Mouse (Mus musculus) limb, embryonic 15.5 days (tissue): Measurements from ENCODE around the gene Fam129c. TPM values are rescaled to one million over a fixed set of nuclear protein-coding genes. Genes with fewer than 3 reads are reported as not detected.

Experiments
- ATAC-seq: fragments of 200-750 bp; cut with Nextera tagmentation; 2 replicates; pipeline ENCODE4 v1.8.0; 2017; ENCODE audit warnings: low read depth, moderate TSS enrichment; ENCODE audit not compliant: insufficient number of reproducible peaks, low FRiP score, low TSS enrichment
- H3K27ac ChIP-seq: fragments of 300-500 bp; sonication (generic); 2 replicates; pipeline ENCODE4 v1.5.1; 2015; ENCODE audit warnings: moderate library complexity, mild to moderate bottlenecking, inconsistent platforms
- H3K27me3 ChIP-seq: fragments of 300-500 bp; sonication (generic); 2 replicates; pipeline ENCODE4 v1.6.1; 2015; ENCODE audit warnings: inconsistent platforms
- H3K36me3 ChIP-seq: fragments of 300-500 bp; sonication (generic); 2 replicates; pipeline ENCODE4 v1.6.1; 2015; ENCODE audit warnings: inconsistent platforms
- H3K4me1 ChIP-seq: fragments of 300-500 bp; sonication (generic); 2 replicates; pipeline ENCODE4 v1.6.1; 2015; ENCODE audit warnings: inconsistent platforms
- H3K4me2 ChIP-seq: fragments of 300-500 bp; sonication (generic); 2 replicates; pipeline ENCODE4 v1.6.1; 2015; ENCODE audit warnings: mild to moderate bottlenecking, inconsistent platforms
- H3K4me3 ChIP-seq: fragments of 300-500 bp; sonication (generic); 2 replicates; pipeline ENCODE4 v1.5.1; 2015; ENCODE audit warnings: mild to moderate bottlenecking, inconsistent platforms
- H3K9ac ChIP-seq: fragments of 300-500 bp; sonication (generic); 2 replicates; pipeline ENCODE4 v1.6.1; 2015; ENCODE audit warnings: inconsistent platforms
- H3K9me3 ChIP-seq: fragments of 300-500 bp; sonication (generic); 2 replicates; pipeline ENCODE4 v1.6.1; 2016; ENCODE audit warnings: inconsistent platforms
- WGBS: fragments of 180-500 bp; shearing (Covaris S2); methylation state at CpG from one replicate; pipeline ENCODE4 v1.1.7; 2015; 5-methylcytosine and 5-hydroxymethylcytosine counted together
- polyA plus RNA-seq: library from polyadenylated mRNA; unstranded; fragments of >200 nt; fragmentation: Nextera tagmentation; extraction: Ambion mirVana; gene quantifications from 2 replicates; pipeline ENCODE4 v1.2.1, GENCODE M21; 2015

Gene Fam129c
- polyA plus RNA-seq, 1 experiment from 2014 or later: 5.0 TPM

DNA sequence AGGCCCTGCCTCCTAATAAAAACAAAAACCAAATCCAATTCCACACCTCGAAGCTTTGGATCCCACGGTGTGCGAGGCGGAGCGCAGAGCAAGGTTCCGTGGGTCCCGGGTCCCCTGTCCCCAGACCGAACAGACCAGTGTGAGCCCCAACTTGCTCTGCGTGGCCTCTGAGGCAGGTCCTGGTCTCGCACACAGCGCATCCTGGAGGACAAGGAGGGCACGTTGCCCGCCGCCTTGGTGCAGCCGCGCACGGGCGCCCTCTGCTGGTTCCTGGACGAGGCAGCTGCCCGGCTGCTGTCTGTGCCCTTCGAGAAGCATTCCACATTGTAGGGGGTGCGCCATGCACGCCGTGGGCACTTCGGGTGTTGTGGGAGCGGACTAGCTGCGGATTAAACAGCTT is 1.6 kb upstream of the Fam129c start:
- Histone ChIP-seq H3K9me3 (no peaks in the 10 kb centered on the region; the same call in 1 of the 2 replicates), H3K9ac (0 out of 2 replicates have a peak overlapping the region, but pooled peaks have one; percentile 20), H3K36me3 (peaks cover 19% of the 10 kb centered on the region), H3K27ac (no peak overlapping the region), H3K4me2 (peak overlapping the region; percentile 25; the same call in 1 of the 2 replicates), H3K4me3 (no peak overlapping the region), H3K27me3 (peaks cover 5% of the 10 kb centered on the region; the same call in 1 of the 2 replicates), H3K4me1 (peaks cover 38% of the 10 kb centered on the region)
- ATAC-seq: no peak
- 8% methylated on average over 27 of the region's 27 CpGs for WGBS

DNA sequence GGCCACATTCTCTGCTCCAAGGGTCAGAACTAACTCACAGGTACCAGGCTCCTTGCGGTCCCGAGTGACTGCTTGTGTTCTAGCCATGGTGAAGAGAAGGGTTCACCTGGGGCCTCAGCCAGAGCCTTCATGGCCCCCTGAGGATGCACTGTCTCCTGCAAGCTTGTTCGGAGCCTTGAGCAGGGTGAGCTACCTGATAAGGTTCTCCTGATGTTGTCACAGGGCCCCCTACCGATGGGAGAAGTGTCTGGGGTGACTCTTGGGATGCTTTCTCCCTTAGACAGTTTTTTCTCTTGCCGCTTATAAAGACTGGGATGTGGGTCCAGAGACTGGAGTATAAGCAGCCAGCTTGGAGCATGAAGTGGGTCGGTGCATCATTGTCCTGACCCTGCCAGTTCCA is 1.1 kb upstream of the Fam129c start:
- Histone ChIP-seq H3K4me1 (peaks cover 32% of the 10 kb centered on the region), H3K4me2 (no peak overlapping the region), H3K4me3 (no peak overlapping the region), H3K27ac (no peak overlapping the region; the same call in 1 of the 2 replicates), H3K27me3 (peaks cover 7% of the 10 kb centered on the region), H3K36me3 (peaks cover 19% of the 10 kb centered on the region), H3K9me3 (no peaks in the 10 kb centered on the region; the same call in 1 of the 2 replicates), H3K9ac (no peak overlapping the region)
- WGBS: 58% methylated on average over 6 of the region's 6 CpGs
- no peak for ATAC-seq

DNA sequence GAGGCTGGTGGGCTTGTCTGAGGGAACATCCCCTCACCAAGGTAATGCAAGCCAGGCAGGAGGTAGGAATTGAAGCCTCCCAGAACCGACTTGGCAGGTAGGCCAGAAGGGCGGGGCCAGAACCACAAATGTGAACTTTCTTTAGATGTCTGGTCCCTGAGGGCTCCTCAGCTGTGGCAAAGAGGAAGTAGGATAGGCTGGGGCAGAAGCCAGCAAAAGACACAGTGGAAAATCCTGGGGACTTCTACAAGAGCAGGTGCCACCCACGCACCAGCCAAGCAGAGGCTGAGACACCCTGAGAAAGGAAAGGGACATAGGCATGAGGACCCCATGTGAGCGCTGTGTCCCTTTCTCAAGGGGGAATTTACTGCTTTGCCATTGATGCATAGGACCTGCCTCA is 650 bp upstream of the Fam129c start:
- Histone ChIP-seq H3K27me3 (peaks cover 11% of the 10 kb centered on the region), H3K4me3 (no peak overlapping the region), H3K9me3 (no peaks in the 10 kb centered on the region; the same call in 1 of the 2 replicates), H3K36me3 (peaks cover 19% of the 10 kb centered on the region), H3K4me1 (peaks cover 31% of the 10 kb centered on the region), H3K4me2 (no peak overlapping the region), H3K9ac (no peak overlapping the region), H3K27ac (no peak overlapping the region; the same call in 1 of the 2 replicates)
- WGBS: 59% methylated on average over 4 of the region's 4 CpGs
- ATAC-seq: no peak

DNA sequence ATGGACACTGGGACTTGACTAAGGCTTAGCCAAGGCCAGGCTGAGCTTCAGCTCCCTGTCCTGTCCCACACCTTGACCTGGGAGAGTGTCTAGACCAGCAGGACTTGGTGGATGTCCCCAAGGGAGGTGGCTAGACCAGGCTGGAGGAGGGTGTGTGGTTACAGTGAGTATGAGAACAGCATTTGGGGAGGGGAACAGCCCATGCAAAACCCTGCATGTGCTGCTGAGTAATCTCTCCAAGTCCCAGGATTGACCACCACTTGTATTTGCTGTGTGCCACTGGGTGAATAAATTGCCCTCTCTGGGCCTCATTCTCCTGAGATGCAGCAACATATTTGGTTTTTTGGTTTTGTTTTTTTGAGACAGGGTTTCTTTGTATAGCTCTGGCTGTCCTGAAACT is 927 bp downstream of the Fam129c start:
- H3K9ac ChIP-seq: no peak overlapping the region
- no peak overlapping the region for H3K4me3 ChIP-seq
- peaks cover 27% of the 10 kb centered on the region for H3K27me3 ChIP-seq
- no peak overlapping the region for H3K27ac ChIP-seq
- no peak for ATAC-seq
- H3K4me1 ChIP-seq: peaks cover 37% of the 10 kb centered on the region
- no peak overlapping the region for H3K4me2 ChIP-seq
- H3K9me3 ChIP-seq: no peaks in the 10 kb centered on the region; the same call in 1 of the 2 replicates
- peaks cover 19% of the 10 kb centered on the region for H3K36me3 ChIP-seq

DNA sequence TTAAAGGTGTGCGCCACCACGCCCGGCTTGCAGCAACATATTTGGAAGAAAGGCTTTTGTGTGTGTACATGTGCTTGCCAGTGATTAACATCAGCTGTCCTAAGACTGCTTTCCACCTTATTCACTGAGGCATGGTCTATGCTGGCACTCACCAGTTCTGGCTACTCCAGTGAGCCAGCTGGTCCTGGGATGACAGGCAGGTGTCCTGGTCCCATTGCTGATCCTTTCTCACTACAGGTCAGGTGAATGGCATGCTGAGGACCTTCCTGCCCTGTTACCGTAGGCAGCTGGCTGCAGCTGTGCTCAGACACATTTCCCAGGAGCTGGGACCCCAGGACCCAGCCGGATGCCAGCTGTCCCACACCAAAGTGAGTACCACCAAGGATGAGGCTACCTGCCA is 1.4 kb downstream of the Fam129c start:
- Histone ChIP-seq H3K27ac (no peak overlapping the region), H3K9me3 (no peaks in the 10 kb centered on the region; the same call in 1 of the 2 replicates), H3K27me3 (peaks cover 32% of the 10 kb centered on the region), H3K9ac (no peak overlapping the region), H3K4me1 (peaks cover 37% of the 10 kb centered on the region), H3K4me3 (no peak overlapping the region), H3K4me2 (no peak overlapping the region), H3K36me3 (peaks cover 18% of the 10 kb centered on the region)
- 84% methylated on average over 5 of the region's 5 CpGs for WGBS
- no peak for ATAC-seq

DNA sequence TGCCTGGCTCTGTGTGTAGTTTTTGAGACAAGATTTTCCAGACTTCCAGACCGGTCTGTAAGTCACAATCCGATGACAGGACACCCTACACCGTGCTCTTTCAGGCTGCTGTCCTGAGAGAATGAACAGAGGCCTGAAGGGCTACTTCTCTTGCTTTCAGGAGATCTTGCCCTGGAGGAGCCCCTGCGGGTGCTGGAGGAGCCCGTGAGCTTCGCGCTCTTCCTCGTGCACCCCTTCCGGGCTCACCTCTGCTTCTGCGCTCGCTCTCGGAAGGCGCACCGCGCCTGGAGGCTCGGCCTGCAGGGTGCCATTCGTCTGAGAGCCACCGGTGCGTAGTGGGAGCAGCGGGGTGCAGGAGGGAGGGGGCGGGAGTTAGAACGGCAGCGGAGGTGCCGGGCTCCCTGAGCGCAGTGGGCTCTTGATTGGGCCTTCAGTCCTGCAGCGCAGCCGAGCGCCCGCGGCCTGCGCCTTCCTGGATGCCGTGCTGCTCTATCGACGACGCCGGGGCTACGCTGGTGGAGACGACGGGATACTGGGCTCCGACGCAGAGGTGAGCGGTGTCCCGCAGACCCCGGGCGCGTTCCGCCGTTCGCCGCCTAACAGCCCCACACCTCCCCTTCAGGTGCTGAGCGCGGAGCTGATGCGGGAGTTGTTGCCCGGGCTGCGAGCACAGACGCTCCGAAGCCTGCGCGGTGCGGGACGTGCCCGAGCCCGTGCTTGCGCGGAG is 4.7 kb downstream of the Fam129c start:
- Histone ChIP-seq H3K27me3 (peaks cover 33% of the 10 kb centered on the region), H3K9me3 (no peaks in the 10 kb centered on the region; the same call in 1 of the 2 replicates), H3K36me3 (peaks cover 5% of the 10 kb centered on the region; the same call in 1 of the 2 replicates), H3K4me3 (peak overlapping the region; percentile 41), H3K27ac (peak overlapping the region; percentile 40; the same call in 1 of the 2 replicates), H3K4me2 (peak overlapping the region; percentile 81), H3K9ac (peak overlapping the region; percentile 8; the same call in 1 of the 2 replicates), H3K4me1 (peaks cover 29% of the 10 kb centered on the region)
- peak; percentile 45; the same call in 1 of the 2 replicates for ATAC-seq
- WGBS: 2% methylated on average over 65 of the region's 65 CpGs

DNA sequence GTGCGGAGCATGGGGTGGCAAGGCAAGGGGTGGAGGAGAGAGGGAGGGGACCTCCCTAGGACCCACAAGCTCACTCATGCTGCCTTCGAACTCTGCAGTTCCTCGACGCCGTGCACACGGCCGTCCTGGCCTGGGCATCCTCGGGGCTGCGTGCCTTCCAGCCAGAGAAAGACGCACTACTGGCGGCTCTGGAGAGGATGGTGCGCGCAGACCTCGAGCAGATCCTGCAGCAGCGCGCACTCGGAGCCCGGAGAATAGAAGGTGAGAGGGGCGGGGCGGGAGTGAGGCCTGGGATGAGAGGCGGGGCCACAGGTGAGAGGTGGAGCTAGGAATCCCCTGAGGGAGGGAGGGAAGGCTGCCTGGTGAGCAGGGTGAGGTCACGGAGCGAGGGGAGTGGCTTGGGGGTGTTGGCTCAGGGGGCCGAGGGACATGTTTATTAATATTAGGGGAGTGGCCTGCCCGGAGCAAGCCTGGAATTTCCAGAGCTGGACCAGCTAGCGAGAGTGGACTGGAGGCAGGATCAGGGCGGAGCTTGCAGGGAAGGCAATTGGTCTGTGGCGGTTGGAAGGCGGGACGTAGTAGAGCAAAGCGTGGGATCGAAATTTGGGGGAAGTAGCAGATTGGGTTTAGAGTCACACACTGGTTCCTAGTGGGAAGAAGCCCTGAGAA is 5.4 kb downstream of the Fam129c start:
- peak overlapping the region; percentile 8; the same call in 1 of the 2 replicates for H3K9ac ChIP-seq
- H3K4me2 ChIP-seq: peak overlapping the region; percentile 81
- H3K27me3 ChIP-seq: peaks cover 33% of the 10 kb centered on the region
- H3K4me1 ChIP-seq: peaks cover 29% of the 10 kb centered on the region
- peaks cover 5% of the 10 kb centered on the region; the same call in 1 of the 2 replicates for H3K36me3 ChIP-seq
- 0 out of 2 replicates have a peak overlapping the region, but pooled peaks have one; percentile 40 for H3K27ac ChIP-seq
- peak overlapping the region; percentile 41 for H3K4me3 ChIP-seq
- WGBS: 1% methylated on average over 32 of the region's 32 CpGs
- H3K9me3 ChIP-seq: no peaks in the 10 kb centered on the region; the same call in 1 of the 2 replicates
- peak; percentile 76 for ATAC-seq

DNA sequence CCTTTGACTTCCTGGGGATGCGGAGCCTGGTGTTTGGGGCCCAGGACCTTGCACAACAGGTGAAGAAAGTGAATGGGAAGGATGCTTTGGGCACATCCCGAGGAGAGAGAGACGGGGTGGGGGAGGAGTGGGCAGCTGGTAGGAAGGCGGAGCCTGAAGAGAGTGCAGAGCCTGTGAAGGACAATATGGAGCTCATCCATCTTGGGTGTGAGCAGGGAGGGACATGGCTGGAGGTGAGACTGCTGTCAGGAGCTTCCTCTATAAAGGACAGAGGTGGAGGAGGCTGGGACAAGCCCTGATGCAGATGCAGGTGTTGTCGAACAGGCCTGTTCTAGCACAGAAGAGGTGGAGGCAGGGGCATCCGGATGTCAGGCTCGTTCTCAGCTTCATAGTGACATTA is 6.6 kb downstream of the Fam129c start:
- no peaks in the 10 kb centered on the region; the same call in 1 of the 2 replicates for H3K9me3 ChIP-seq
- H3K27ac ChIP-seq: no peak overlapping the region; the same call in 1 of the 2 replicates
- H3K4me1 ChIP-seq: peaks cover 29% of the 10 kb centered on the region
- no peak overlapping the region for H3K4me2 ChIP-seq
- no peak overlapping the region for H3K4me3 ChIP-seq
- peaks cover 33% of the 10 kb centered on the region for H3K27me3 ChIP-seq
- H3K36me3 ChIP-seq: peaks cover 5% of the 10 kb centered on the region; the same call in 1 of the 2 replicates
- H3K9ac ChIP-seq: no peak overlapping the region
- ATAC-seq: no peak
- 55% methylated on average over 7 of the region's 7 CpGs for WGBS

DNA sequence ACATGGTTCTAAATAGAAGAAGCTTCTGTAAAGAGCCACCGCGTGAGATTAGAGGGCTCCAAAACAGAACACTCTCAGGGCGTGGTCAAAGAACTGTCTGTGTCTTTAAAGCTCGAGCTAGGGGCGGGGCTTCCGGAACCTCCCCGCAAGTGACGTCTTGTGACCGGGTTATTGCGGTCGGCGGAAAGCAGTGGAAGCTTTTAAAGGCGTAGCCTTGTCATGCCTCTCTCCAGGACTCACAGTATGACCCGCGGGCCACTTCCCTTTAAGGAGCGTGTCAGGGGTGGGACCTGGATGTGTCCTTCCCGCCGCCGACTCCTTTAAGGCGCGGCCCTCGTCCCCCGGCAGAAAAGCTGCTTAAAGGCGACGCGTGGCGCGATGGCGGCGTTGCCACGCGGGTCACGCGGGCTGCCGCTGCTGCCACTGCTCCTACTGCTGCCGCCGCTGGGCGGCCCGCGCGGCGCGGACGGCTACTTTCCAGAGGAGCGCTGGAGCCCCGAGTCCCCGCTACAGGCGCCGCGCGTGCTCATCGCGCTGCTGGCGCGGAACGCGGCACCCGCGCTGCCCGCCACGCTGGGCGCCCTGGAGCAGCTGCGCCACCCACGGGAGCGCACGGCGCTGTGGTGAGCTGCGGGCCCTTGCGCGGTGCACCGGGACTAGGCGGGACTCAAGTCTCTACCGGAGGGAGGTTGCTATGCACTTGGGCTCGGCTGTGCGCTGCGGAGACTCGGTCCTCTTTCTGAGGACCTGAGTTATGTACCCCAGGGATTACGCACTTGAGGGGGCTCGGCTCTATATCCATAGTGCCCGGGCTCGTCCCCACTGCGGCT is 13.6 kb downstream of the Fam129c start, which contains the start of gene Colgalt1:
Gene Colgalt1 (plus strand): TSS at position 177 of the 830 bp plus-strand sequence.
- peak within 1 kb of the TSS; percentile 92 for H3K27ac ChIP-seq
- no peaks in the 10 kb centered on the region for H3K27me3 ChIP-seq
- no peaks in the 10 kb centered on the region for H3K9me3 ChIP-seq
- WGBS: under 1% methylated on average over 82 of the region's 82 CpGs
- H3K4me1 ChIP-seq: peaks cover 15% of the 10 kb centered on the region
- peak; percentile 99 for ATAC-seq
- H3K4me3 ChIP-seq: peak within 1 kb of the TSS; percentile 76
- peak within 1 kb of the TSS; percentile 92 for H3K9ac ChIP-seq
- peaks cover 26% of the 10 kb centered on the region for H3K36me3 ChIP-seq
- H3K4me2 ChIP-seq: peak within 1 kb of the TSS; percentile 69

DNA sequence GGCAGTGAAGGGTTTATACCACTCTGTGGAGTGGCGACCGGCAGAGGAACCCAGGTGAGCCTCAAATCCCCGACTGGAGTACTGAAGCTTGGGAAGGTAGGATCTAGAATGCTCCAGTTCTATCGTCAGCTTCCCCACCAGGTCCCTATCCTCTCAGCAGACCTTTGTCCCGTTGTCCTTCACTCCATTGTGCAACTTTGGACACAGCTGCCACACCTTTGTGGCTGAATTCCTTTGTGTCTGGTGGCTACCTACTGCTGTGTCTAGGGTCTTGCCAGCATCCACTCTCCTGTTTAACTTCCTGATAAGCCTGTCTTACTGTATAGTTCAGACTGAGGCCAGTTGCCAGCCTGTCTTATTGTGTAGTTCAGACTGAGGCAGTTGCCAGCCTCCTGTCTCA is 14.7 kb downstream of the Fam129c start:
- H3K36me3 ChIP-seq: peaks cover 37% of the 10 kb centered on the region
- H3K27me3 ChIP-seq: no peaks in the 10 kb centered on the region
- H3K9me3 ChIP-seq: no peaks in the 10 kb centered on the region
- H3K9ac ChIP-seq: peak overlapping the region; percentile 92
- WGBS: 37% methylated on average over 5 of the region's 5 CpGs
- H3K4me3 ChIP-seq: peak overlapping the region; percentile 76
- no peak overlapping the region for H3K27ac ChIP-seq
- no peak for ATAC-seq
- peak overlapping the region; percentile 69 for H3K4me2 ChIP-seq
- H3K4me1 ChIP-seq: peaks cover 15% of the 10 kb centered on the region

DNA sequence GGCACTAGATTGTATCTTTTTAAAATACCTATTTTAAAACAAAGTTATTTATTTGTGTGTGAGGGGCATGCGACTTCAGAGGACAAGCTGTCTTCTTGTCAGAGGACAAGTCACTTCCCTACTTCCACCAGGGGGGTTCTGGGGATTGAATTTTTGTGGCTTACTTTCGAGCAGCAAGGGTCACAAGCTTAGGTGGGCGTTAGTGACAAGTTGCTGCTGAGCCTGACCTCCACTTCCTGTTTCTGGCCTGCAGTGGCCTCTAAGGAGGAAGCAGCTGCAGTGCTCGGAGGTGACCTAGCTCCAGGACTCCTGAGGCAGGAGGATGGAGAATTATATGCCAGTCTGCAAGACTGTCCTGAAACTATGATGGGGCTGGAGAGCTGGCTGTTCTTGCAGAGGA is 16.0 kb downstream of the Fam129c start:
- H3K27me3 ChIP-seq: no peaks in the 10 kb centered on the region
- WGBS: 47% methylated on average over 4 of the region's 4 CpGs
- peaks cover 49% of the 10 kb centered on the region for H3K36me3 ChIP-seq
- H3K9me3 ChIP-seq: no peaks in the 10 kb centered on the region
- no peak overlapping the region for H3K9ac ChIP-seq
- H3K4me3 ChIP-seq: no peak overlapping the region
- ATAC-seq: no peak
- no peak overlapping the region for H3K4me2 ChIP-seq
- H3K27ac ChIP-seq: no peak overlapping the region
- peaks cover 15% of the 10 kb centered on the region for H3K4me1 ChIP-seq
